Mouse (Mus musculus) urinary bladder, postnatal 4 days (tissue): ENCODE measurements around the gene Adrb1.
A peak's percentile ranks its signal among the peaks of the same experiment; 100 is the strongest.
"Not testable (repeated sequence)": the region's sequence is repeated elsewhere in the genome, so short reads cannot be mapped to it uniquely, and the experiment has no call there.

Source experiments
- DNase-seq, 2 experiments: peaks; one replicate each; pipeline ENCODE4 v3.0.0; 2021 to 2022; ENCODE audit warnings: low spot score in 2 of 2

The Adrb1 gene

GRCm38 (mm10) chr19:56749343-56749742 lies 27.3 kb downstream of the Adrb1 start:
- no peak for DNase-seq

DNA sequence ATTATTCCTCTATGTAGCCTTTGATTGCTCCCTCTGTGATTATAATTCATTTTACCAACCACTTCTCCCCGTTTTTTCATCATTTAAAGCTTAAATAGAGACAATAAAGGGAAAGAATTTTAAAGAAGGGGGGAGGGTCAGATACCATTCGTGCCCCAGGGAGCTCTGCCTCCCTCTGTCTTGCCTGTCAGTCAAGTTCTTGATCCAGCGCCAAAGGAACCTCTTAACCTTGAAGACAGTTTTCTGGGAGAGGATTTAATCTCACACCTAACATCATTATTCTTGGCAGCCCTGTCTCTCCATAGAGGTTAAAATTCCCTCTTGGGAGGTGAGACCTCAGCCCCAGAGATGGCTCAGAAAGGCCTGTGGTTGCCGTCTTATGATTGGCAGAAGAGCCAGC lies 28.7 kb downstream of the Adrb1 start:
- DNase-seq, result no peak

DNA sequence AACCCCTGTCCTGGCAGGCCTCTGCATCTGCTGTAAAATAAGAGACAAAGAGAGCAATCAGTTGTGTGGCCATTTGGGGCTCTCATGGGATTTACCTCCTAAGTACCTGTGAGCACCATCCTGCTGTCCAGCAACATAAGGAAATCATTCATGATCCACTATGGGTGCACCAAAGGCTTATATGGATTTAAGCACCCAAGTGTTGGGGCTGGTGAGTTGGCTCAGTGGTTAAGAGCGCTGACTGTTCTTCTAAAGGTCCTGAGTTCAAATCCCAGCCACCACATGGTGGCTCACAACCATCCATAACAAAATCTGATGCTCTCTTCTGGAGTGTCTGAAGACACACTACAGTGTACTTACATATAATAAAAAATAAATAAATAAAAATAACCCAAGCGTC lies 32.5 kb downstream of the Adrb1 start:
- not testable (repeated sequence) for DNase-seq

DNA sequence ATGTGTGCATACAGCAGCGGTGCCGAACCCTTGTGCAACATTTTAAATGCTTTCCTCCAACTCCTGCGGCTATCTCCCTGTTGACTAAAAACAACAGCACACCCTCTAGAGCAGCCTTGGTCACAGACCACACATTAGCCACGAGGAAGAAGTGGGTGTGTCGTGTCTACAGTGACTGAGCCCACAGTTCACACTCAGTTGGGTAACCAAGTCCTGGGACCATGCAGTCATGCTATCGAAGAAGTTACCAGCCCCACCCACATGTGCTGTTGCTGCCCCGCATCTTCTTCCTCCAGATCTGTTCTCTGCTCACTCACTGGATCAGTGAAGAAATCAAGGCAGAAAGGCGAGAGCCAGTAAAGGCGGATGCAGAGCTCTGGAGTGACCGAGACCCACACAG lies 34.4 kb downstream of the Adrb1 start:
- no peak for DNase-seq

DNA sequence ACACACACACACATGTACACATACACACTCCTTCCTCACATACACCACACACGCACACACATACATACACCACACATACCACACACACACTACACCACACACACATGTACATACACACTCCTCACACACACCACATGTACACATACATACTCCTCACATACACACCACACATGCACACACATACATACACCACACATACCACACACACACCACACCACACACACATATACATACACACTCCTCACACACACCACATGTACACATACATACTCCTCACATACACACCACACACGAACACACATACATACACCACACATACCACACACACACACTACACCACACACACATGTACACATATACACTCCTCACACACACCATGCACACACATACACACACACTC lies 36.3 kb downstream of the Adrb1 start:
- DNase-seq, result no peak

GRCm38 (mm10) chr19:56759740-56760139 lies 37.7 kb downstream of the Adrb1 start:
- DNase-seq, result no peak

GRCm38 (mm10) chr19:56760306-56760940 lies 38.4 kb downstream of the Adrb1 start:
- no peak for DNase-seq

DNA sequence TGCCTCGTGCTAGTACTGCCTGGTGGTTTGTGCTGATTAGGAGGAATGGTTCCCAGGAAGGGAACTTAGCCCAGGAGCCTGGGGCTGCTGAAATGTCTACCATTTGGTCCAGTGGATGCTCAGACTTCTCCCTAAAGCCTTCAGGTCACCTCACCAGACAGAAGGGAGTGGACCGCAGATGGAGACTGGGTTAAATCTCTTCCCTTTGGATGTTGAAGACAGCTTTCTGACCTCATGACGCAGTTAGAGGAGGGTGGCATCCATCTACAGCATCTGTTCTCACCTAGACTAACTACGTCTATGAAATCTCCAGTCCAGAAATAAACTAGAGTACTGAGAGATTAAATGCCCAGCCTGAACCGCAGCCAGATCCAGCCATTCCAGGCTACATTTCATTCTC lies 39.1 kb downstream of the Adrb1 start:
- DNase-seq, result no peak

GRCm38 (mm10) chr19:56761727-56762126 lies 39.7 kb downstream of the Adrb1 start:
- DNase-seq, result no peak

DNA sequence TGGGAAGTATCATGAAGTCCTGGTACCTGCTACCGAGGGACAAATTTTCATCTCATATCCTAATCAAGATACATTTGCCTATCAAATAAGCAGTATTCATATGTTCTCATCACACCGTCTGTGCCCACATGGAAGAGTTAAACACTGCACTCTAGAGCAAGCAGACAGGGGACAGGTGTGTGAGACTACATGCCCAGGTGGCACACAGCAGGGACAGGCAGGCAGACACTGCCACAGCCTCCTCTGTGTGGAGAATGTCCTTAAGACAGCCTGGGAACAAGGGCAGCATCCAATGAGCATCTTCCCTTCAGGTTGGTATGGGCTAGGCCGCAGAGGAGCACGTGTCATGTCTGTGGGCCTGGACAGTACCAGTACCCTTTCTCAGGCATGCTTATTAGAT lies 40.7 kb downstream of the Adrb1 start:
- DNase-seq, result no peak

DNA sequence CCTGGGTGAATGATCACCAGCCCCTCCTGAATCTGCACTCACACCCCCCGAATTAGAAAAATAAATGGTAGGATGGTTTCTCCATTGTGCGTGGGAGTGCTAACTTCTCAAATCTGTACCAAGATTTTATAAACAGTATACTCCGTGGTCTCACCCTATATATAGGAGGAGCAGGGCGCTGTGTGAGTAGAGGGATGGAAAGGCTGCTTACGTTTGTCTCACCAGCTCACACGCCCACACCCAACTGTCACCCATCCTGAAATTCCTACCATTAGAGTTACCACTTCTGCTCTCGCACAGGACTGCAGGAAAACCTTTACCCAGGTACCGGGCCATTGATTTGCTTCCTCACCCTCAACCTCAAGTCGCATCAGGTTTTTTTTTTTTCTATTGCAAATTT lies 47.0 kb downstream of the Adrb1 start:
- DNase-seq, result no peak

DNA sequence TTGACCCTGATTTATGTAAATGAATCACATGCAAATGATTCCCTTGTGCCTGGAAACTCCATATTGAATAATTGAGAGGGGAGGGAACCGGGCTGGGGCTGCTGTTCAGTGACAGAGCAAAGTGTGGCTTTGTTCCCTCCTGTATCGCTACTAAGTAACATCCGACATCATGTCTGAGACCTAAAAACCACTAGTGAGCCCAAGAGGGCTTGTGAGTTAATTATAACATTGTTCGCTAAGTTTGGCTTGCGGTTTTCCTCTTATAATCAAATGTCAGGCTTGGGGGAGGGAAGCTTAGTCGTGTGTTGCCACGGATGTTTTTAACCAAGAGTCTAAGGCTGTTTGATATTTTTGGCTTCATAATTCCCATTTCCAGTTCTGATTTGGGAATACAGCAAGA lies 50.2 kb downstream of the Adrb1 start:
- DNase-seq, result no peak

- no peak for DNase-seq
Measured at GRCm38 (mm10) chr19:56773393-56773971, 51.5 kb downstream of the Adrb1 start.

DNA sequence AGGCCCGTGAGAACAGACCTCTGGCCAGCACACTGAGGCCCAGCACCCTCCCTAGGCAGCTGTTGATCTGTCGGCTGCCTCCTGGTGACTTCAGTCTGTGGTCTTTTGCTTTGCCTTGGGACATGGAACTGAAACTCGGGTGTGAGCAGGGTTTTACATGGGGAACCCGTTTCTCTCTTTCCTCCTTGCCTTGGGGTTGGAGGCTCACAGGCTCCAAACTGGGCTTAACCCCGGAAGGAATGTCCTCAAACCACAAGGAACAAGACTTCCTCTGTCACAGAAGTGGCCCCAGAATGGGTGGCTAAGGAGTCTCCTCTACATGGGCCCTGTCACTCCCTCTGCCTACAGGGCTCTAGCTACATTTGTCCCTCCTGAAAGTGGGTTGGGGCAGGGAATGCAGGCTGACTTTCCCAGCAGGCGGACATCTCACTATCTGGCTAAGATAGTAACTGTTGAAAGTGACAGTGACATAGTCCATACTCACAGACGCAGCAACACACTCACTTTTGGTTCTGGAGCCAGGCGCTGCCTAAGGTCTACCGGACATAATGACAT lies 52.5 kb downstream of the Adrb1 start:
- DNase-seq, result no peak

DNA sequence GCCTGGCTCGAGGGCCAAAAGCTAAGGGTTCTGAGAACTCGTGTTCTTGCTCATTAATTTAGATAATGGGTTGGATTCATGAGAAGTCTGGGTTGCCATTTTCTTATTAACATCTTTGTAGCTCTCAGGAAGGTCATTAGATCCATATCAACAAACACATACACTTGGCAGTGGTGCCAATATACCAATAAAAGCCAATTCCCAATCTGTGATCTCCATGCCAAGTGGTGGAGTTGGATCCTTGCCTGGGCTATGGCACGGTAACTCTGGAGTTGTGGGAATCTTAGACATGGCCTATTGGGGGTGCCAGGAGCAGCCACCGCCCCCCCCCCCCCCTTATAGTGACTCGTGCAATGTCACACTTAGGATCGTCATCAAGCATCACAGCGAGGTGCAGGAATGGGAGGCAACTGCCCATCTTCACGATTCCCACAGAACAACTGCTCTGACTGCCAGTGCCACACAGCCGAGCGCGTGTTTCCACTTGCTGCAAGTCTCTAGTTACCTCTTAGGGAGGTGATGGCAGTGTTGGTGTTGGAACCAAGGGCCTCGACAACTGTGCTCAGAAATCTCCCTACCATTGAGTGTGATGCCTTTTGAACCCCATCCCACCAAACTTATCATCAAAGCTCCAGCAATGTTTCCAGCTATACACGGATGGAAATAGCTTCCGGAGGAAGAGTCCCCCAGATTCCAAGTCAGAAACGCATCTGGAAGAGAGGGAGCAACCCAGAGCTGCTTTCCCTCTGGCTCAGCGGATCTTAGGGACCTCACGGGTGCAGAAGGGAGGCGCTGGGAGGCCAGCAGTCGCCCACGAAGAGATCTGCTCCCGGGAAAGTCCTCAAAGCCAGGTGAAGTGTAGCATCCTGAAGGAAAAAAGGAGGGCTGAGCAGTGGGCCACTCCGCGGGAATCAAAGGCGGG lies 53.2 kb downstream of the Adrb1 start:
- no peak for DNase-seq

- DNase-seq, result no peak
Measured at GRCm38 (mm10) chr19:56775893-56776718, 54.1 kb downstream of the Adrb1 start.

GRCm38 (mm10) chr19:56776719-56777382 lies 54.9 kb downstream of the Adrb1 start:
- peak in 1 of 2 experiments; percentile 23 for DNase-seq

- not testable (repeated sequence) for DNase-seq
Measured at GRCm38 (mm10) chr19:56778532-56778931, 56.5 kb downstream of the Adrb1 start.
